Mouse (Mus musculus): ENCODE measurements around the gene Slco1c1.

DNA sequence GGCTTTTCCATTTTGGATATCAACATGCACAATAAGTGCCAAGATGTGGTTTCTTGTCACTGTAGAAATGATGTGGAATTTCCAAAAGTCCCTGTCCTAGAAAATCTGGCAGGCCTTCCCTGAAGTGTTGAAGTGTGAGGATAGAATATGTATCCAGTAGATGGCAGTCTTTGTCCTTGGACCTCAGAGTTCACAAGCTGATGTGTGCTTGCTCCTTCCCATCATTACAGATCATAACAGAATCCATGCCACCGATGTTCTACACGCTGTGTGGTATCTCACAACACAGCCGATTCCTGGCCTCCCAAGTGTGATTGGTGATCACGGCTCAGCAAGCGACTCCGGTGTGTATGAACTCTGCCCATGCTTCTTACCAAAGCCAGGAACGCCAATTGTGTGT is 36.9 kb upstream of the Slco1c1 start:
- TF ChIP-seq CTCF (IDR thresholded peaks at IDR 0.05; ENCODE audit: low read depth, low read length), result peak; percentile 17
- no peak for TF ChIP-seq POLR2A (IDR thresholded peaks at IDR 0.05; ENCODE audit: insufficient read depth, low read length)
- TF ChIP-seq EP300 (IDR thresholded peaks at IDR 0.05; ENCODE audit: insufficient read depth, low read depth, low read length), result no peak

All from ES-Bruce4 (cell line).